Mouse (Mus musculus) right cerebral cortex, postnatal 25 days (tissue): ENCODE results near the gene Frmd7.

Experiments used
- DNase-seq: peaks from one replicate; pipeline ENCODE4 v3.0.0; 2022

The Frmd7 gene

DNA sequence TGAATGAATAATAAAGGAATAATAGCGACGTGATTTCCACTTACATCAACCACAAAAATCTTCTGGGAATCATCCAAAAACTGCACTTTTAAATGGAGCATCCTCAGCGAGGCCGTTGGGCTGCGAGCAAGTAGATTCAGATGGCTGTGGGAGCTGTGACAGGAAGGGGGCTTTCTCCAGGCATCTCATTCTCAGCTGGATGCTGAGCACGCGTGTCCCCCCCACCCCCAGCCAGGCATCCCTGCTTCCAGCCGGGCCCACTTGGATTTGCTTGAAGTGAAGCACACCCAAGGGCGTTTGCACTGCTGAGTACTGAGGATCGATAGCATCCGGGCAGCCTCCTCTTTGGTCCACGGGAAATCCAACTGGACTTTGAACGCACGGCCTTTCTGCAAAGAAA is at the start of gene Frmd7:
TSS of gene Frmd7 (minus strand) at position 101 of the 400 bp plus-strand sequence.
- DNase-seq, result no peak

DNA sequence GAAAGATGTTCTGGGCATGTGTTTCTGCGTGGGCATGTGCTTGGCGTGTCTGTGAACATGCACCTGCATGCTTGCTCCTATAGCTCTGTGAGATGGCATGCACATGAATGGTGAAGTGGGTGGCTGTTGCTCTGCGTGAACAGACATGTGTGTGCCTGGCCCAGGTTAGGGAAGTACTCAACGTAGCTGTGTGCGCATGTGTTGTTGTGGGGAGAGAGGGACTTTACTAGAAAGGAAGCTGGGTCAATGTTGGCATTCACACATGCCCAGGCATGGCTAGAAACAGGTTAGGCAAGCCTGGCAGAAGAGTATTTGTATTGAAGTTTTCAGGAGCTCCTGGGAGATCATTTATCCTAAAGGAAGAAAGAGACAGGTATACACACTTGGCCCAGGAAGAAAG is 48.8 kb upstream of the Frmd7 start:
- DNase-seq, result no peak

DNA sequence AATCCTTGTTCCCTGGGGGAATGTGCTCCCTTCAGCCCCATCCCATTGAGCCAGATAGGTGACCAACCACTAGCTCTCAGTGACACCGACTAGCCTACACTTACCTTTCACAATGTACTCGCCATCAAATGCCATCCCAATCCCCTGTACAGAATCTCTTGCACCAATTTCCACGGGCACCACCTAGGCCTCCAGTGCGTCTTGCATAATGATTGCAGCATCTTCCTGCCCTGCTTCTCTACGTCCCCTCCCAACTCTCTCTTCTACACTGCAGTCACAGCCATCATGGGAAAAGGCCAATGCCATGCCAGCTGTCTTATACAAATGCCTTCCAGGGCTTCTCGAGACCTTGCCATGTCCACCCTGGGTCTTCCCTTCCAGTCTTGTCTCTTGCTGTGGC is 47.4 kb upstream of the Frmd7 start:
- no peak for DNase-seq

DNA sequence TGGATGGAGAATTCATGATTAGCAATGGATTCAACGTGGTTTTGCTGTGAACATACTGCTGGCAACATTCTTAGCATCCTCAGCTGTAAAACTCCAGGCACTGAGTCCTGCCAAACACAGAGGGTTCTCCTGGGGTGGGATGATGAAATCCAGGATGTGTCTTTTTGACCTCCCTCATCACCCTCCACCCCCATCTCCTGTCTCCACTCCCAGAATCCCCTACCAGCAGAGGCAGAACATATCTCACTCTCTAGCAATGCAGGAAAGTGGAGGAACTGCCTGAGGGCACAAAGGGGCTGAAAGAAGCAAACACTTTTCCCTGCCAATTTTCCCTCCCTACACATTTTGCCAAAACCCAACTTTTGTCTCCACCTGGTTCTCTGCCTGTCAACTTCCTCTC is 46.1 kb upstream of the Frmd7 start:
- no peak for DNase-seq

DNA sequence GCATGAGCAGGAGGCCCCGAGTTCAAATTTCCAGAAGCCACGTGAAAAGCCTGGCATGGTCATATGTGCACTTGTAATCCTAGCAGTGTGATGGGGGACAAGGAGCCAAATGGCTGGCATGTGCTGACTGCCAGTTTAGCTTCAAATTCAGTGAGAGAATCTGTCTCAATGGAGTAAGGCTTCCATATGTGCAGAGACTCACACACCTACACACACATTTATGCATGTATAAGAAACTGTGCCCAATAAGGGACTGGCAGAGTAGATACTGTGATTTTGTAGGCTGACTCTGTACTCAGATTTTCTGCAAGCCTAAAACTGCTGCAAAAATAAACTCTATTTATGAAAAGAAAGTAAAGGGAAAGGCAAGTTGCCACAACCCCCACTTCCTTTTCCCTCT is 35.9 kb upstream of the Frmd7 start:
- no peak for DNase-seq

DNA sequence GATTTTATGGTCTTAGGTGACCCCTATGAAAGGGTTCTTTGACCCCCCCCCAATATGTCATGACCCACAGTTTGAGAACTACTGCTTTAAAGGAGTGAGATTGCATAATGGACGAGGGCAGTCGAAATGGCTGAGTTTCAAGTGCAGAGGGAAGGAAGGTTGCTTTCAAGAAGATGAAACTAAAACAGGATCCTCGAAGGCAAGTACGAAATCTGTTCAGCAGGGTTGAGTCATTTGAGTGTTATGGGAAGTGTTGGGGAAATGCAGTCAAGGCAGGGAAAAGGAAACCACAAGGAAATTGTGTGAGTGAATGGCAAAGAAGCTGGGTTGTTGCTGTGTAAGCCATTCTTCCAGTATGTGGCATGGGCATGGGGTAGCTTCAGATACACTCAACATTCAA is 29.6 kb upstream of the Frmd7 start:
- DNase-seq, result no peak

DNA sequence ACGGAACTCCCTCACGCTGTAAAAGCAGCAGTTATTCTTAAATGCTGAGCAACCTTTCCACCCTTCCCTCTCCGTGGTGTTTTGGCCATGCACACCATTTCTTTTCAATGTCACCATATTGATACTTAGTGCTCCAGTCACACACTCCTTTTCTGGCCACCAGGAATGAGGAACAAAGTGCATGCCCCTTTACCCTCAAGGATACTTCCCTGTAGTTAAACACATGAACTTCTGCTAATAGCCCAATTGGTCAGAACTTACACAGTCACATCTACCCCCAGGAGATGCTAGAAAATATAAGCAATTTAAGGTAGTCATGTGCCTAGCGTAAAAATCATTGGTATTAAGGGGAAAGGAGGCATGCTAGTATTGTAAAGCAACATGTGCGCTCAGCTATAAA is 27.4 kb upstream of the Frmd7 start:
- no peak for DNase-seq

DNA sequence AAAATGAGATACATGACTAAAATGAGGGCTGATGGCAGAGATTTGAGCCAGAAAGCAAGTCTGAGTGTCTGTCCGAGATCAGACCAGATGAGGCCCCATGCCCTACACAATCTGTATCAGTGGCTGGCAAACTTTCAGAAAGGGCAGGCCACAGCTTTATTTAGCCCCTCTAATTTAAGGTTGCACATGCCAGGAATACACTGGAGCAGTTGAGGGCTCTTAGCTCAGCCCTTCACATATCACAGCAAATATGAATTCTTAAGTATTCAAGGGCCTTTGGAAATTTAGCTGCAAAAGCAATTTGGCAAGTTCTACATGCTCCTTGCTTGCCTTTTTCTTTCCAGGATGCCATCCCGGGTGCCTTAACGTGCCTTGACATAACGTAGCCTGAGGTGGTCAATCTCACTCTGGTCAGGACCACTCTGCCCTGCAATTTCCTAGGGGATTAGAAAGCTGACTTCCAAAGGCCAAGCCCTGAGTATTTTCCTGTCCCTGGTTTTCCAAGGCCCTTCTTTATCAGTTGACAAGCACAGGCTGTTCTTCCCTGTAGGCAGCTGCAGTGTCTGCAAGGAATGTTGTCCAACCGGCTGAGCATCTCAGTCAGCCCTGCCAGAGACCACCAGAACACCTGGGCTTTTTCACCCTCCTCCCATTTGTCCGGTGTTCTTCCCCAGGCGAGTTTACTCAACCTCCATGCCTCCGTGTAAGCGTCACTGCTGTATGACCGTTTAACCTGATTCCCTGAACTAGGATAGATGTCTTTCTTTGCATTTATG is 25.8 kb upstream of the Frmd7 start:
- DNase-seq, result no peak

DNA sequence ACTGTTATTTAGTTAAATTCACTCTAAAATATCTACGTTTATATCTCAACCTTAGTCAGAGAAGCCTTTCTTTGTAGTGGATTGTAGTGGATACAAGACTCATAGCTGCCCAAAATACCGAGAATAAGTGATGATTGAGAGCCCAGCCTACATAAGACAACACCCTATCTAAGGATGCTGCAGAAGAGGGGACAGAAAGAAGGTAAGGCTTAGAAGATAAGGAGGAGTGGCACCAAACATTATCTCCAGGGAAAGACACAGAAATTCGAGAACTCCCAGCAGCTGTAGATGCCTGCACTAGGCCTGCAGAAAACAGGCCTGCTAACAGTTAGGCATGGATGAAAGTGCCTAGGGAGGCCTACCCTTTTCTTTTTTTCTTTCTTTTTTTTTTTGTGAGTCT is 22.6 kb upstream of the Frmd7 start:
- no peak for DNase-seq

DNA sequence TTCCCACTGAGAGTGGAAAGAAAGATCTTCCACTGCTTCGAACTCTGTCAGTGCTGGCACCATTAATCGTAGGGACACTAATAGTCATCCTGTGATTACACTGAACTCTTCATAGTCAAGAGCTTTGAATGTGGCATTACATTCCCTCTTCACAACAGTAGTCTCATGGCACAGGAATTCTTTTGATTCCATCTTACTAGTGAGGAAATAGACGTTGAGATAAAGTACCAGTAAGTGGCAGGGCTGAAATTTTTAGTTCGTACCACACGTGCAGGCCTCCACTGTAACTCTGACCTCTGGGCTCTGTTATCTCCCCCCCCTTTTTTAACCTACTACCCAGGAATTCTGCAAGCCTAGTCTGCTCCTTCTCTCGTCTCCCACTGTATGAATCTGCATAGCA is 20.4 kb upstream of the Frmd7 start:
- no peak for DNase-seq

DNA sequence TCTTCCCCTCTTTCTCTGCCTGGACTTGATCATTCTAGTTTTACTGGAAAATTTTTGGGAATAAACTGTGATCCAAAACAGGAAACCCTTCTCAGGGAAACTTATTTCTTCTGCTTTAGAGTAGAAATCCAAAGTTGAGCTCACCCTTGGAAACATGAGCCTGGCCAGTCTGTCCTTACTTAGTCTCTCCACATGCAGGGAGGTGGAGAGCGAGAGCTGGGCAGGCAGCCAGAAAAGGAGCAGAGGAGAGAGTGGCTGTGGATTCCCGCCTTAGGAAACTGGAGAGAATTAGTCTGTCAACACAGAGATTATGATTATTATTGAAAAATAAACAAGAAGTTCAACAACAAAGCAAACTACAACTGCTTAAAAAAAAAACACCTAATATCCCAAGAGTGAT is 6.1 kb upstream of the Frmd7 start:
- no peak for DNase-seq

DNA sequence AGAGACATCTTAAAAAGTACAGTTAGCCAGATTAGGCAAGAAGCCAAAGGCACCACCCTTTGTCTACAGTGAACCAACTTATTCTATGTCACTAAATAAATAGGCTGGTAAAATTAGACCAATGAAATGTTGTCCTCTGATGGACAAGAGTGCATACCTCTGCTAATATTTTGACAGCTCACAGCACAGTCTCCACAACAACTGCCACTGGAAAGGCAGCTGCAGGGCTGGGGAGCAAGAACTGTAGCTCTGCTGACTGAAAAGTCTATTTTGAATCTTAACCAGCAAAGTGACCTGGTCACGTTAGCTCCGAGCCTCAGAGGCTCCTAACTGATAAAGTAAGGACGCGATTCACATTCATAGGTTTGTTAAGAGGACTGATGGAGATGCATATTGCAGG is 5.6 kb upstream of the Frmd7 start:
- DNase-seq, result no peak

DNA sequence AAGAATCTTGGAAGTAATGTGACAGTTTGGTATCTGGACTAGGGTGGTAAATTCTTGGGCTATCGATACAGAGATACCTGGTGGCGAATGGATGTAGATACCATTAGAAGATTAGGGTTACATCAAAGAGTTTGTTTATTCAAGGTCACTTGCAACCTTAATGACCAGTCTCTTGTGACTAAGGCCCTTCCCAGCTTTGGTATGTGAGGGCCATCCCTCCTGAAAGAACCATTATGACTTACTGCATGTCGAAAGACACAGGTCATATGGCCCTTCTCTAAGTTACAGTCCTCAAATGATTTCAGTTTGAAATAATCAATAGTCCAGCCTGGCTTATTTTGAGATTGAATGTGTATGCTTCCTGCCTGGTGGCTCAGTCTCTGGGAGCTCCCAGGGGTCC is 5.4 kb downstream of the Frmd7 start:
- no peak for DNase-seq

DNA sequence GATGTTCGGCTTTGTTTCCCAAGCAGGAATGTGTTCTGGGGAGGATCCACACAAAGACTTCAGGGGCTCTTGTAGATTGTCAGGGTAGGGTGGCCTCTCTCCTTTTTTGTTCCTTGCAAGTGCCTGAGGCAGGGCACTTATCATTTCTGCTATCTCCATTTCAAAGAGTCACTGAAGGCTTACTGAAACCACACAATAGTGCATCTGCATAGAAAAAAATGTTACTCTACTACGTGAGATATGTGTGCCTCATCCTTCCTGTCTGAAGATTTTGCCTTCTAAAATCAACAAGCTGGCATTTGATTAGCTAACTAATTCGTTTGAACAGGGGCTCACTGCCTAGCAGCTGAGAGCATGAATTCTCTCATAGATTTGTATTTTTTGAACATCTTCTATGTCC is 12.2 kb downstream of the Frmd7 start:
- no peak for DNase-seq

DNA sequence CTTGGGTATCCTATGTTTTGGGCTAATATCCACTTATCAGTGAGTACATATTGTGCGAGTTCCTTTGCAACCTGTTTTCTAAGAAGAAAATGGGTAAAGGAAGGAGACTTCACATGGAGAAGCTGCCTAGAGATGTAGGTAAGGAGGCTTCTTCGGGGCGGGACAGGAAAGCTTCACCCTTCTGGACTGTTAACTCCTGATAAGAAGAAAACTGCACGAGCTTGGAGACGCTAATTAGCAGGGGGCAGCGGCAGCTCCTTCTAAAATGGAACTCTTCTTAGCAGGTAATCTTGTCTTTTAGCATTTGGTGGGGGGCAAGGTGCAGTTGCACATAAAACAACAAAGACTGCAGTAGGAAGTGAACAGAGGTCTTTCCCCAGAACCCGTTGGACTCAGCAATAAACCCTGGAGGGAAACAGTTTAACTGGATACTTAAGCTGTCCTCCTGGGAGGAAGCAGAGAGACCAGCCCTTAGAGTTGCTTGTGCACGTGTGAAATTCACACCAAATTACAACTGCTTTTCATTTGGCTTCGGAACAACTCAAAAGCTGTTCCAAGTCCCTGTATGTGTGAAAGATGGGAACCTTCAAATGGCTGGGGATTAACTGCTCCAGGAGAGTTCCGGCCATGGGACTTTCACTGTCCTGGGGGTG is 15.5 kb downstream of the Frmd7 start:
- DNase-seq, result no peak

DNA sequence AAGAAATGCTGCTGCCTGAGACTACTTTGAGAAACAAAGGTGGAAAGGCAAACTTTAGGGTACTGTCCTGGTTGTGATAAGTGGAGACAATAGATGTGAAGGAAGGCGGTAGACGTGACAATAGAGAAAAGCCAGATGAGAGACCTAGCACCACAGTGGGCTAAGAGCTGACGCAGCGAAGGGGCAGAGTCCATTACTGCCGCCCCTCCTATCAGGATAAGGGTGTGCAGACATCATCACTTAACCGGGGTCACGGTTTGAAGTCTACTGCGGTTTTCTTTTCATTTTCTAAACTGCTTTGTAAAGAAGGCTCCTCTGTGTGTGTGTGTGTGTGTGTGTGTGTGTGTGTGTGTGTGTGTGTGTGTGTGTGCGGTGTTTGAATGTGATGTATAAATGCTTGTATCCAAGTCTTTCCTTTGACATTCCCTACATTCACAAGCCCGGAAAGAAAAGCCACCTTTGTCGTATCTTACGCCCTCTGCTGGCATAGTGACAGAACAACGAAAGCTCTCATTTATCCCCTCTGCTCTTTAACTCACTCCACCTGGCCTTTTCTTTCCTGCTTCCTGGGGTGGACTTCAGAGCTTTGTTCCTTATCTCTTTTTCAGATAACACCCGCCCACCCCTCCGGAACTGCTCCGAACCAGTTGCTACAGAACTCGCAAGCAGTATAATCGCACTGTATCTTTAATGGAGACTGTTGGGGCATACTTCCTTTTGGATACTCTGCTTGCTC is 17.7 kb downstream of the Frmd7 start:
- no peak for DNase-seq

DNA sequence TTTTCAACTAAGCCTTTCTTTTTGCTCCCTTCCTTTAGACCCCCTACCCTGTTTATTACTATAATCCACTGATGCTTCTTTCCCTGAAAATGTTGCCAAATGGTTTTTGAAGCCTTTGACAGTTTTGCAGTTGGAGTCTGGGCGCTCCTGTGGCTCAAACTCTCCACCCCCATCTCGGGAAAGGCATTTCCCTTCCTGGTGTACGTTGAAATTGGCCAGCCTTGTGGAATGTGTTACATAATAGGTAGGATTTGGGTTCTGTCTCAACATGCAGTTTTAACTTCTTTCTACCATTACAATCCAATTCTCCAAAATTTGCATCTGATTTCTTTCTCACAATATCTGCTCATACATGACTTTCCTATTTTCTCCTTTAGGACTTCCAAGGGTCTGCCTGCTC is 23.8 kb downstream of the Frmd7 start:
- DNase-seq, result no peak

DNA sequence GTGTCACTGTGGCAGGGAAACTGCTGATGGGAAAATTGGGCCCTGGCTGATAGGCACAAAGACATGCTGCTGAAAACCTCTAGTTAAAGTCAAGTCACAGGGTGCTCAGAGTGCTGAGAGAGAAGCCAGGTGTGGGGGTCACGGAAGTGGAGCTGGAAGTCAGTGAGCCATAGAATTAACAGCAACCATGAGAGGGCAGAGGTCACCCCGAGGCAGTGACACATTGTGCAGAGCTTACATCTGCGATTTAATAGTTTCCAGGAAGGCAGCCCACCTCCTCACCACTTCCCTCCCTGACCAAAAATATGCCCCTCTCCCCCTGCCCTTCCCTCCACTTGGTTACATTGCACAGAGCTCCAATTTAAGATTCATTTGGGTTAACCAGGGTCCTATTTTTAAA is 25.1 kb downstream of the Frmd7 start:
- no peak for DNase-seq

DNA sequence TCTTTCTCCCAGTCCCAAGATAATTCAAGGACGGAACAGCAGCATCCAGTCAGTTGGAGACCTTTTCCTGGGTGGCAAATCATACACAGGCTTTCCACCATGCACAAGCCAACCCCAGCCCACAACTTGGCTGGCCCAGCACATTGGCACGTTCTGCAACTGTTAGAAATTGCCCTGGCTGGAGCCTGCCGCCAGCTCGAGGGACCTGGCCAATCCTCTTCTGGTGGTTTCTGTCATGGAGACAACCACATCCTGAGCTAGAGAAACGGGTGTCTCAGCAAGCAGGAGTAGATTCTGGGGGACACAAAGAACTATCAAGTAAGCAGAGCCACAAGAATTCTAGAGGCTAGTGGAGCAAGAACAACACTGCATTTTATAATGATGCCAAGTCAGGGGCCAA is 32.6 kb downstream of the Frmd7 start:
- DNase-seq, result no peak

DNA sequence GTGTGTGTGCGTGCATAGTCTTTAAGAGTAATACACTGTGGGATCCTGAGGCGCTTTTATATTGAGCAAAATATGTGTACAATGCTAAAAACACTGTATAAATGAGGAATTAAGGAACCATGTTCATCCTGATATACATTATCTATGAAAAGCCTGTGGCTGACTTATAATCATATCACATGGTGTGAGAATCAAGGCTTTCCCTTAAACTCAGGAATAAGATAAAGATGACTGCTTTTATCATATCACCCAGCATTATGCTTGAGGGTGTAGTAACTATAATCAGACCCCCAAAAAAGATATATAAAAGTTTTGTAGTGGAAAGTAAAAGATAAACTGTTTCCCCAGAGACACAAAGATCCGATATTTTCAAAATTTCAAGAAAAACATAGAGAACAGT is 39.0 kb downstream of the Frmd7 start:
- DNase-seq, result no peak

DNA sequence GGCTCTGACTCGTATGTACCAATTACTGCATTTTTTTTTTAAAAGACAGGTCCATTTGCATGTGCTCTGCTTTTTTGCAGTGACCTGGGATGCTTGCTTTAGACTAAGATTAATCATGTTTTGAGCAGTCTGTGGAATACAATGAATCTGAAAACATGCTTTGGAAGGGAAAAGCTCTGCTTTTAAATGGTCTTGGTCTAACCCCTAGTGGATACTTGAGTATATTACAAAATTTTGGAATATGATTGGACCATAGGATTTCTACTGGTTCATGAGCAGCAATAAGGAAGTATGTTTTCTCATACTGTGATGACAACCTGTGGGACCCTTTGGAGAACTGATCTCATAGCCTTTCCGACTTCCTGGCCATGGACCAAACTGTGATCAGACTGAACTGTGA is 54.5 kb downstream of the Frmd7 start:
- DNase-seq, result no peak

DNA sequence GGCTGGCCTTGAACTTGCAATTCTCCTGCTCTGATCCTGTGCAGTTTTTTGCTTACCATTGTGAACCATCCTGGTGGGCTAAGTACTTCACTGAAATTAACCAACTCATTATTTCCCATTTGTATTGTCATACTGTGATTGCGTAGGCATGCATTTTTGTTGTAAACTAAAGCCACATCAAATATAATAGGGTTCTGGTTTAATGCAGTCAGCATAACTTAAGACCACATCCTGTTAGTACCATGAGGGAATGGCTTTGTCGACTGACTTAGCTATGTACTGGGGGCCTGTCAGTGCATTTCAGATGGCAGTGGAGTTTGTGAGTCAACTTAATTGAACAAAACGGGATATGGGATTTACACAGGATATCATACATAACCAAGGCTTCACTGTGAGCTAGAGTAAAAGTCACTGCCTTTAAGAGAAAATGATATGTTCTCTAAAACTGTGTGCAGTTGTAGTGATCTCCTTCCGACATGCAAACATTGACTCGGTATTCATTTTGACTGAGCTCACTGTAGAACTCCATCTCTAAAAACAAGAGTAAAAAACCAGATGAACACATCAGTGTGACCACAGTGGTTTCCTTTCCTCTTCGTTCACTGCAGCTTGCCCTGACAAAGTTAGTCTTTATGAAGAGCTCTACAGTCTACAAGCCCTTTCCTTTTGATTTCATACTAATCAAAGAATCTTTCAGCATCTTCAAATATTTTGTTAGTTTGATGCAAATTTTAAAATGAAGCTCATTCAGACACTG is 68.1 kb downstream of the Frmd7 start:
- no peak for DNase-seq

DNA sequence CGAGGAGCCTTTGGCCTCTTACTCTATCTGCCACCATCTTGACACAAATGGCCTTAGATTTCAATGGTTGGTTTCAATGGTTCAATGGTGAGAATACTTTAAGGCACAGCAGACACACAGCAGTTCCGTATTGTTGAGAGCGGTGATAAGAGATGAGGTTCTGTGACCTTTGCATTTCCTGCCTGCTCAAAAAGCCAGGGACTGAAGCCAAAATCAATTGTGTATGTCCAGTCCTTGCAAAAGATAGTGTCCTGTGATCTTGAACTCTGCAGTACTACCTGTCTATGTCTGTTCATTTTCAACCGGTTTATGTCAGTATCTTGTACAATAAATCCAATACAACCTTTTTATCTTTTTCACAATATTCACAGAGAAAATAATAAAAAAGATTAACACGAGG is 77.8 kb downstream of the Frmd7 start:
- no peak for DNase-seq

DNA sequence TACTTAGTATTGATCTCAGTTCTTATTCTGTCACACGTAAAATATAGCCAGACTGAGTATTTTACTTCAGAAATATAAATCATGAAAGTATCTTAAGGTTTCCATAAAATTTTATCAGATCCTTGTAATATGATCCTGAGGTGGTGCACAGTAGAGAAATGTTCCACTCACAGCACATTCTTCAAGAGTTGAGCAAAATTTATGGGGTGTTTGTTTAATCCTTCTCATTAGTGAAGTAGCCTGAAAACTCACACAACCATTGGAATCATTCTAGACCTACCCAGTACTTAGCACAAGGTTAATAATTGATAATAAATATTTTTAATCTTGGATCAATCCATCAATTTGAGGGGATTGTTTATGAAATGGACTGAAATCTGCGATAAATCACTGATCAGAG is 78.7 kb downstream of the Frmd7 start:
- DNase-seq, result no peak
